Mouse (Mus musculus): ENCODE results near the gene Igfbp7. TPM values are rescaled to one million over a fixed set of nuclear protein-coding genes. Genes with fewer than 3 reads are reported as not detected.

Gene Igfbp7
- polyA plus RNA-seq, 2 experiments = 100 to 102 TPM

- Histone ChIP-seq H3K4me2 (replicated peaks; ENCODE audit: low read depth, low read length, severe bottlenecking) (no peak overlapping the region), H3K36me3 (ENCODE audit: control insufficient read depth, insufficient read depth, low read length) (no peaks in the 10 kb centered on the region), H3K9ac (ENCODE audit: low read depth, low read length, severe bottlenecking) (no peak overlapping the region), H3K4me3 (replicated peaks; ENCODE audit: low read length) (no peak overlapping the region), H3K27me3 (ENCODE audit: control insufficient read depth, insufficient read depth, low read length) (no peaks in the 10 kb centered on the region), H3K27ac (replicated peaks; ENCODE audit: low read depth, low read length) (no peak overlapping the region), H3K4me1 (ENCODE audit: control insufficient read depth, insufficient read depth, low read length) (no peaks in the 10 kb centered on the region), H3K9me3 (ENCODE audit: control insufficient read depth, low read length) (no peaks in the 10 kb centered on the region)
- TF ChIP-seq POLR2A (IDR thresholded peaks at IDR 0.05; ENCODE audit: borderline replicate concordance, extremely low read depth, insufficient read depth, insufficient read length) = no peak
- WGBS = 67% methylated on average over 15 of the region's 15 CpGs
- no peak for DNase-seq (ENCODE audit: low spot score)
- ATAC-seq (ENCODE audit: low FRiP score, low read depth) = no peak
Observed at GRCm38 (mm10) chr5:77442856-77443623, 35.2 kb upstream of the Igfbp7 start.

GRCm38 (mm10) chr5:77436308-77436707 is 28.5 kb upstream of the Igfbp7 start:
- Histone ChIP-seq H3K4me3 (replicated peaks; ENCODE audit: low read length) (no peak overlapping the region), H3K36me3 (ENCODE audit: control insufficient read depth, insufficient read depth, low read length) (no peaks in the 10 kb centered on the region), H3K27me3 (ENCODE audit: control insufficient read depth, insufficient read depth, low read length) (no peaks in the 10 kb centered on the region), H3K4me2 (replicated peaks; ENCODE audit: low read depth, low read length, severe bottlenecking) (no peak overlapping the region), H3K4me1 (ENCODE audit: control insufficient read depth, insufficient read depth, low read length) (no peaks in the 10 kb centered on the region), H3K9me3 (ENCODE audit: control insufficient read depth, low read length) (no peaks in the 10 kb centered on the region), H3K27ac (replicated peaks; ENCODE audit: low read depth, low read length) (no peak overlapping the region), H3K9ac (ENCODE audit: low read depth, low read length, severe bottlenecking) (no peak overlapping the region)
- no peak for DNase-seq (ENCODE audit: low spot score)
- no peak for TF ChIP-seq POLR2A (IDR thresholded peaks at IDR 0.05; ENCODE audit: borderline replicate concordance, extremely low read depth, insufficient read depth, insufficient read length)
- no peak for ATAC-seq (ENCODE audit: low FRiP score, low read depth)
- 68% methylated on average over 4 of the region's 4 CpGs for WGBS

DNA sequence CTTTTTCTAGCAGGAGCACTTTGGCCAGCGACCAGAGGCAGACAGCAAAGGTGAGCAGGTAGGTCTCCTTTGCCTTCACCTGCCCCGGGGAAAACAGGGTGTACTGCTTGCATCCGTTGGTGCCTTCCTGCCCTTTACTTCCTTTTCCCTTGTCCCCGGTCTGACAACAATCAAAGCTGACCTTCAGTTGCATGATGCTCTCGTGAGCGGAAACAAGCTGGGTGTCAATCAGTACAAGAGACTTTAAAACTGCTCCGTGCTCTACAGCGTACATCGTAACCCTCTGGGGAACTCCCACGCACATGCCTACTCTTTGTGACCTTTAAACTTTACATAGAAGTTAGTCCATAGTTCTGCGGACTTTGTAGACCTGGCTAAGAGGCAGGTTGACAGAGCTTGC is 26.2 kb upstream of the Igfbp7 start:
- Histone ChIP-seq H3K27ac (replicated peaks; ENCODE audit: low read depth, low read length) (no peak overlapping the region), H3K27me3 (ENCODE audit: control insufficient read depth, insufficient read depth, low read length) (no peaks in the 10 kb centered on the region), H3K9me3 (ENCODE audit: control insufficient read depth, low read length) (no peaks in the 10 kb centered on the region), H3K9ac (ENCODE audit: low read depth, low read length, severe bottlenecking) (no peak overlapping the region), H3K4me2 (replicated peaks; ENCODE audit: low read depth, low read length, severe bottlenecking) (no peak overlapping the region), H3K4me1 (ENCODE audit: control insufficient read depth, insufficient read depth, low read length) (no peaks in the 10 kb centered on the region), H3K36me3 (ENCODE audit: control insufficient read depth, insufficient read depth, low read length) (no peaks in the 10 kb centered on the region), H3K4me3 (replicated peaks; ENCODE audit: low read length) (no peak overlapping the region)
- DNase-seq (ENCODE audit: low spot score) (no peak), ATAC-seq (ENCODE audit: low FRiP score, low read depth) (no peak)
- no peak for TF ChIP-seq POLR2A (IDR thresholded peaks at IDR 0.05; ENCODE audit: borderline replicate concordance, extremely low read depth, insufficient read depth, insufficient read length)
- WGBS = 80% methylated on average over 11 of the region's 11 CpGs

DNA sequence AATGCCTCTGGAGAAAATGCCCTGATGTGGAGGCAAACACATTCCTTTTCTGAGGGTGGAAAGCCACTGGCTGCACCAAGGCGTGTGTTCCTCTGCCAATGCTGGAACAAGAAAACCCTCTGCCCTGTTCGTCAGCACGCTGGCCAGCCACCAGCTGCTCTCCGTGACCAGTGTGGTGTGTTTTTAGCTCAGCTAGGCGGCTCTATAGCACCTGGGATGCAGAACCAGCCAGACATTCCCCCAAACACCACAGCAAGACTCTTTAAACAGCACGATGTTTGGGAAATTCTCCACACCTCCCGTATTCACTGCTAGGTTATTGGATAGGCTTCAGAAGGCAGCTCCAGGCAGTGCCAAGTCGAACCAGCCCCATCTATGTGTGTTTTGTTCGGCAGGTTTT is 25.7 kb upstream of the Igfbp7 start:
- DNase-seq (ENCODE audit: low spot score) = peak; percentile 49
- ATAC-seq (ENCODE audit: low FRiP score, low read depth) = peak; percentile 44; the same call in 1 of the 2 replicates
- no peaks in the 10 kb centered on the region for H3K4me1 ChIP-seq (ENCODE audit: control insufficient read depth, insufficient read depth, low read length)
- TF ChIP-seq POLR2A (IDR thresholded peaks at IDR 0.05; ENCODE audit: borderline replicate concordance, extremely low read depth, insufficient read depth, insufficient read length) = no peak
- no peaks in the 10 kb centered on the region for H3K36me3 ChIP-seq (ENCODE audit: control insufficient read depth, insufficient read depth, low read length)
- WGBS = 43% methylated on average over 9 of the region's 9 CpGs
- no peaks in the 10 kb centered on the region for H3K27me3 ChIP-seq (ENCODE audit: control insufficient read depth, insufficient read depth, low read length)
- no peak overlapping the region for H3K9ac ChIP-seq (ENCODE audit: low read depth, low read length, severe bottlenecking)
- no peaks in the 10 kb centered on the region for H3K9me3 ChIP-seq (ENCODE audit: control insufficient read depth, low read length)
- no peak overlapping the region for H3K4me3 ChIP-seq (replicated peaks; ENCODE audit: low read length)
- no peak overlapping the region for H3K27ac ChIP-seq (replicated peaks; ENCODE audit: low read depth, low read length)
- H3K4me2 ChIP-seq (replicated peaks; ENCODE audit: low read depth, low read length, severe bottlenecking) = no peak overlapping the region

GRCm38 (mm10) chr5:77433119-77433518 is 25.3 kb upstream of the Igfbp7 start:
- DNase-seq (ENCODE audit: low spot score) (no peak), ATAC-seq (ENCODE audit: low FRiP score, low read depth) (no peak)
- no peak for TF ChIP-seq POLR2A (IDR thresholded peaks at IDR 0.05; ENCODE audit: borderline replicate concordance, extremely low read depth, insufficient read depth, insufficient read length)
- Histone ChIP-seq H3K9me3 (ENCODE audit: control insufficient read depth, low read length) (no peaks in the 10 kb centered on the region), H3K27ac (replicated peaks; ENCODE audit: low read depth, low read length) (no peak overlapping the region), H3K27me3 (ENCODE audit: control insufficient read depth, insufficient read depth, low read length) (no peaks in the 10 kb centered on the region), H3K4me2 (replicated peaks; ENCODE audit: low read depth, low read length, severe bottlenecking) (no peak overlapping the region), H3K4me1 (ENCODE audit: control insufficient read depth, insufficient read depth, low read length) (peaks cover 2% of the 10 kb centered on the region; the same call in 1 of the 2 replicates), H3K9ac (ENCODE audit: low read depth, low read length, severe bottlenecking) (no peak overlapping the region), H3K36me3 (ENCODE audit: control insufficient read depth, insufficient read depth, low read length) (no peaks in the 10 kb centered on the region), H3K4me3 (replicated peaks; ENCODE audit: low read length) (no peak overlapping the region)
- 46% methylated on average over 3 of the region's 3 CpGs for WGBS
